Mouse (Mus musculus) G1E (cell line): ENCODE results near the gene Cpne5.

Experiments
- CTCF ChIP-seq: IDR thresholded peaks from 2 replicates; pipeline ENCODE4 v1.5.1; 2012; ENCODE audit warnings: low read depth, low read length, inconsistent platforms, mixed read lengths
- GATA2 ChIP-seq: IDR thresholded peaks from 2 replicates; pipeline ENCODE4 v1.6.1; 2012; ENCODE audit warnings: low read depth, low read length, inconsistent platforms, borderline replicate concordance
- POLR2AphosphoS5 ChIP-seq: IDR thresholded peaks from 2 replicates; pipeline ENCODE4 v1.6.1; 2012; ENCODE audit warnings: low read depth, low read length, inconsistent platforms; ENCODE audit not compliant: insufficient replicate concordance
- TAL1 ChIP-seq: conservative IDR thresholded peaks from 2 replicates; pipeline ENCODE4 v1.6.1; 2012; ENCODE audit warnings: low read depth, low read length, inconsistent platforms, mixed read lengths

GRCm38 (mm10) chr17:29111332-29111731, 126.6 kb downstream of the Cpne5 start:
- TF ChIP-seq GATA2 (no peak), CTCF (no peak), TAL1 (peak; percentile 33), POLR2AphosphoS5 (no peak)
